Mouse (Mus musculus) adrenal gland, adult 18-20 months (tissue): ENCODE measurements around the gene Ccdc116. TPM values are rescaled to one million over a fixed set of nuclear protein-coding genes. Genes with fewer than 3 reads are reported as not detected.

Experiments used
- DNase-seq, 2 experiments: peaks; one replicate each; pipeline ENCODE4 v3.0.0; 2021 to 2022; ENCODE audit warnings: low spot score in 2 of 2
- microRNA-seq, 2 experiments: library from miRNA; unstranded; fragments of <30 nt; microRNA quantifications; one replicate each; pipeline ENCODE4 v1.2.0; 2021; ENCODE audit warnings: borderline number of aligned reads in 2 of 2
- total RNA-seq, 2 experiments: library from RNA; stranded (reverse); gene quantifications; 1 replicate in 1 of 2; 2 replicates in 1 of 2; pipeline ENCODE4 v1.2.3; 2021

Ccdc116 gene
- total RNA-seq, 2 experiments from 2014 or later: 0.16 TPM; not detected in 1

- peak in 1 of 2 experiments; percentile 32 for DNase-seq
These were observed 15.6 kb downstream of the Ccdc116 start for GRCm38 (mm10) chr16:17131191-17132088.

- DNase-seq: no peak
These were observed 19.7 kb downstream of the Ccdc116 start for GRCm38 (mm10) chr16:17127292-17127691.

GRCm38 (mm10) chr16:17124871-17125520, 22.0 kb downstream of the Ccdc116 start, which contains the start of gene 2610318N02Rik:
TSS of gene 2610318N02Rik (minus strand) at chr16:17125167.
- DNase-seq: peak; percentile 62 to 67

- DNase-seq: no peak
These were observed 22.7 kb downstream of the Ccdc116 start for GRCm38 (mm10) chr16:17124119-17124870.

- DNase-seq: no peak
These were observed 25.5 kb downstream of the Ccdc116 start for GRCm38 (mm10) chr16:17121569-17121968.

- no peak for DNase-seq
These were observed 29.7 kb downstream of the Ccdc116 start for GRCm38 (mm10) chr16:17117309-17117799.

- DNase-seq: peak; percentile 53
These were observed 36.0 kb downstream of the Ccdc116 start, which contains the start of gene Ppil2 for GRCm38 (mm10) chr16:17110771-17111743. TSS of gene Ppil2 (minus strand) at chr16:17111257.

- DNase-seq: no peak
These were observed 42.4 kb downstream of the Ccdc116 start for GRCm38 (mm10) chr16:17104600-17104999.

- DNase-seq: no peak
These were observed 44.3 kb downstream of the Ccdc116 start for GRCm38 (mm10) chr16:17102630-17103220.

GRCm38 (mm10) chr16:17096938-17097337, 50.1 kb downstream of the Ccdc116 start:
- DNase-seq: no peak

Small RNA genes within 50 kb of the gene (microRNA-seq; reads per million reads assigned to microRNA genes)
- gene Mir130b (160 to 179 reads per million in 2 experiments), gene Mir301b (2.4 reads per million in 2 experiments)

Other genes with a start within 250 kb of the Ccdc116 start
- gene Mapk1, start 163.8 kb downstream of the Ccdc116 start, total RNA-seq: 100 to 1,000 TPM; 157 to 186 TPM
- 1 to 10 TPM; 2.8 to 6.6 TPM for gene Ypel1, start 77.5 kb downstream of the Ccdc116 start, total RNA-seq
- gene Ppil2, start 36.0 kb downstream of the Ccdc116 start, total RNA-seq: 10 to 100 TPM; 71.7 to 90.4 TPM
- gene 2610318N02Rik, start 22.1 kb downstream of the Ccdc116 start, total RNA-seq: under 1 TPM in 1 of 2 experiments, not detected in 1; 0.70 TPM
- 10 to 100 TPM; 33.4 to 41.0 TPM for gene Sdf2l1, start 14.8 kb downstream of the Ccdc116 start, total RNA-seq
- 1 to 10 TPM; 2.4 to 6.4 TPM for gene Ydjc, start 2.6 kb downstream of the Ccdc116 start, total RNA-seq
- gene Ube2l3, start 55.4 kb upstream of the Ccdc116 start, total RNA-seq: 100 to 1,000 TPM; 186 to 220 TPM
- gene Rimbp3, start 61.4 kb upstream of the Ccdc116 start, total RNA-seq: under 1 TPM in 1 of 2 experiments, not detected in 1; 0.06 TPM
- gene Hic2, start 86.3 kb upstream of the Ccdc116 start, total RNA-seq: 1 to 10 TPM; 2.1 to 2.2 TPM
- gene Tmem191c, start 128.8 kb upstream of the Ccdc116 start, total RNA-seq: 10 to 100 TPM in 1 of 2 experiments, 1 to 10 TPM in 1; 8.1 to 16.6 TPM
- under 1 TPM; 0.29 to 0.30 TPM for gene Serpind1, start 184.1 kb upstream of the Ccdc116 start, total RNA-seq